ENCODE assay signal across 11 mouse cellular contexts in genomic region chr5:128732416-128733014, GRCm38 (mm10). TPM values are rescaled to one million over a fixed set of nuclear protein-coding genes. Genes with fewer than 3 reads are reported as not detected.
A peak's percentile ranks its signal among the peaks of the same experiment; 100 is the strongest.
DNase-seq lines count a peak whose midpoint lies in the region; ATAC-seq and TF ChIP-seq lines count a peak whose summit lies in the region.
"Had no signal": no experiment of that assay in that cellular context is flagged by ENCODE, and none has a peak within 500 bp of the region (broad histone marks: within the 10 kb centered on the region; RNA-seq: fewer than 3 reads in every experiment).

No protein-coding gene starts in this region.

- no peak for TF ChIP-seq EP300 in heart, postnatal 0 days (IDR thresholded peaks at IDR 0.05; ENCODE audit: low read depth)

- H3K36me3 ChIP-seq in heart, postnatal 0 days (replicated peaks; ENCODE audit: control insufficient read depth, insufficient read depth, low read length): no peaks in the 10 kb centered on the region
- H3K36me3 ChIP-seq: embryonic facial prominence, embryonic 13.5 days had no signal

- no peak for DNase-seq in heart, postnatal 0 days (ENCODE audit: low spot score)
- DNase-seq in heart, adult 8-10 months (ENCODE audit: low spot score): no peak
- DNase-seq in lung, postnatal 10 days: peak; percentile 35
- DNase-seq in lung, postnatal 25 days (ENCODE audit: low spot score): no peak
- DNase-seq in WW6 (ENCODE audit: low read depth, low spot score): peak; percentile 49
- DNase-seq in lung, postnatal 4 days: peak; percentile 4 to 21
- no peak for DNase-seq in neural tube, embryonic 10.5 days (ENCODE audit: extremely low spot score, low spot score)
- no peak for DNase-seq in urinary bladder, postnatal 14 days (ENCODE audit: low spot score)
- DNase-seq: gastrocnemius, postnatal 10 days had no signal

- H3K9me3 ChIP-seq in heart, postnatal 0 days (replicated peaks; ENCODE audit: control insufficient read depth, low read length): no peaks in the 10 kb centered on the region
- H3K9me3 ChIP-seq: embryonic facial prominence, embryonic 13.5 days had no signal

- H3K9ac ChIP-seq in heart, postnatal 0 days (replicated peaks; ENCODE audit: low read depth, low read length): no peak overlapping the region
- H3K9ac ChIP-seq: embryonic facial prominence, embryonic 13.5 days had no signal

- H3K27ac ChIP-seq in heart, postnatal 0 days (ENCODE audit: low read depth): no peak overlapping the region
- H3K27ac ChIP-seq: embryonic facial prominence, embryonic 13.5 days had no signal

- TF ChIP-seq CTCF in heart, postnatal 0 days (IDR thresholded peaks at IDR 0.05; ENCODE audit: low read depth): peak; percentile 17; the same call in 1 of the 2 replicates

- WGBS in heart, postnatal 0 days: 67% methylated on average over 11 of the region's 11 CpGs

- H3K4me3 ChIP-seq in heart, postnatal 0 days (ENCODE audit: low read depth, low read length): no peak overlapping the region
- H3K4me3 ChIP-seq: embryonic facial prominence, embryonic 13.5 days had no signal

- H3K4me2 ChIP-seq in heart, postnatal 0 days (ENCODE audit: low read depth, low read length): no peak overlapping the region
- H3K4me2 ChIP-seq: embryonic facial prominence, embryonic 13.5 days had no signal

- no peak for ATAC-seq in heart, postnatal 0 days (ENCODE audit: insufficient read depth, low read depth)

- no peaks in the 10 kb centered on the region for H3K4me1 ChIP-seq in heart, postnatal 0 days (ENCODE audit: control insufficient read depth, insufficient read depth)
- H3K4me1 ChIP-seq: embryonic facial prominence, embryonic 13.5 days had no signal

- peaks cover 5% of the 10 kb centered on the region; the same call in 1 of the 2 replicates for H3K27me3 ChIP-seq in heart, postnatal 0 days (ENCODE audit: control insufficient read depth, insufficient read depth, low read length)

RNA-seq across cellular contexts. Expression of gene Piwil1, which starts 30.2 kb away (rescaled TPM):
- not detected in 2 replicates for total RNA-seq in heart, postnatal 0 days (2014; rRNA removed; ENCODE audit: low replicate concordance)
- polyA plus RNA-seq in heart, postnatal 0 days (2015; fragmentation: Nextera tagmentation; extraction: Ambion mirVana): not detected in 2 replicates
- total RNA-seq in heart, adult 8-10 months (2022): not detected
- polyA plus RNA-seq: embryonic facial prominence, embryonic 13.5 days; stomach, embryonic 16.5 days had no signal

Comparison
In these comparisons a context has a peak if more than half of its experiments do, and no peak if none do; other contexts are left out.
1. DNase-seq: peak in lung, postnatal 10 days (single experiment), WW6 (single experiment) and lung, postnatal 4 days (2 of 2); none in heart, postnatal 0 days (single experiment), heart, adult 8-10 months (single experiment), lung, postnatal 25 days (single experiment), neural tube, embryonic 10.5 days (single experiment) and urinary bladder, postnatal 14 days (single experiment).